Mouse (Mus musculus) layer of hippocampus, adult 2 months (tissue): Measurements from ENCODE around the gene Cacnb1. TPM values are rescaled to one million over a fixed set of nuclear protein-coding genes. Genes with fewer than 3 reads are reported as not detected.

Source experiments
- DNase-seq, 2 experiments: peaks; one replicate each; pipeline ENCODE4 v3.0.0; 2022; ENCODE audit warnings: low spot score in 2 of 2
- H3K27ac ChIP-seq: fragments of 200-600 bp; 2 replicates; pipeline ENCODE4 v1.8.1; 2022
- H3K4me3 ChIP-seq: fragments of 200-600 bp; 2 replicates; pipeline ENCODE4 v1.8.1; 2022; ENCODE audit warnings: mild to moderate bottlenecking
- CTCF ChIP-seq: fragments of 200-600 bp; conservative IDR thresholded peaks from 2 replicates; pipeline ENCODE4 v1.8.1; 2022; ENCODE audit warnings: antibody characterized with exemption, mild to moderate bottlenecking, moderate library complexity
- total RNA-seq, 2 experiments: library from RNA; stranded (reverse); gene quantifications; 2 replicates each; pipeline ENCODE4 v1.2.3; 2021

Cacnb1 gene
- total RNA-seq, 2 experiments from 2014 or later: 139 to 142 TPM

DNA sequence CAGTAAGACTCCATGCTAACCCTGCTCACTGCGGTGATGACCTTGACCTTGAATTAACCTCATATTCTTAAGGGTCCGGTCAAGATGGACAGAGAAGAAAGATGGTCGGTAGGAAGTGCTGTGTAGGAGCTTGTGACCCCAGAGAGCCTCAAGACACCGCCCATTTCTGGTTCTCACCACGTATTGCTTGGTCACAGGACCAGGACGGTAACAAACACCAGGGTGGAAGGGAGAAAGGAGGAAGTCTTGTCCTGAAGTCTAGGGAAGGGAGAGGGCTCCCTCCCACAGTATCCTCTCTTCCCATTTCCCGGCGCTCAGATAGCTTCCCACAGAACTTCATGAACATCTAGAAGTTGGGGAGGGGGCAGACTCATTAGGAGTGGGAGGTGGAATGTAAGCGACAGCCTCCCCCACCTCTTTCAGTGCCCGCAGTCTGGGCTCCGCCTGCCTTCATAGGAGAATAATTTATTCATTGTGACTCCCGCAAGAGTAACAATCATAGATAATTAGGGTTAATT is 28.8 kb upstream of the Cacnb1 start:
- no peak for TF ChIP-seq CTCF
- H3K27ac ChIP-seq: no peak overlapping the region

DNA sequence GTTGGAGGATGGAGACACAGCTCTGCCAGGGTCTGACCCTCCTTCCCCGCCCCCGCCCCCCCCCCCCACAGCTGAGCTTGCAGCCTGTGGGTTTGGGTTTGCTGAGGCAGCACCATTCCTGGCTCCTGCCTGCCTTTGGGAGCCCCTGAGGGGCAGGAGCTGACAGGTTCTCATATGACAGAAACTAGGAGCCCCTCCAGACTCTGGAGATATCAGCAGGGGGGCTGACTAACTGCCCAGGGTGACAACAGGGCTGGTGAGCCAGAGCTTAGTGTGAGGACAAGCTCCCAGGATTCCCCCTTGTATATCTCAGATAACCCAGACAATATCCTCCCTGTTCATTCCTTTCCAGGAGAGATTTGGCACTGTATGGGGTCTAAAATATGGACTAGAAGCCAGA is 28.1 kb upstream of the Cacnb1 start:
- no peak for TF ChIP-seq CTCF
- DNase-seq: no peak
- Histone ChIP-seq H3K4me3 (no peak overlapping the region), H3K27ac (no peak overlapping the region)

More for the DNA sequence above, 28.8 kb upstream of the Cacnb1 start:
- no peak for DNase-seq
- H3K4me3 ChIP-seq: peak overlapping the region; percentile 62

DNA sequence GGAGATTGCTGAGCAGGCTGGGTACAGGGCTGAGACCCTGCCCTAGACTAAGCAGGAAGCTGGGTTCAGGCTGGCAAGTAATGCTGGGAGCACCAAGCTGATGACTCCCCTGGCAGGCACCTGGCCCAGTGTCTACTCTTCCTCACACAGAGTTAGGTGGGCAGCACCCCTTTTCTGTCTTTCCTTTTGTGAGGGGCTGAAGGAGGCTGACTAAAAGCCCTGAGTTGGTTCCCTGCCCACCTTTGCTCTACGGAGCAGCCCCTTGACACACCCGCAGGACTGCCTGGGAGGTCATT is 27.6 kb upstream of the Cacnb1 start:
- TF ChIP-seq CTCF: no peak
- Histone ChIP-seq H3K27ac (no peak overlapping the region), H3K4me3 (no peak overlapping the region)
- DNase-seq: no peak

DNA sequence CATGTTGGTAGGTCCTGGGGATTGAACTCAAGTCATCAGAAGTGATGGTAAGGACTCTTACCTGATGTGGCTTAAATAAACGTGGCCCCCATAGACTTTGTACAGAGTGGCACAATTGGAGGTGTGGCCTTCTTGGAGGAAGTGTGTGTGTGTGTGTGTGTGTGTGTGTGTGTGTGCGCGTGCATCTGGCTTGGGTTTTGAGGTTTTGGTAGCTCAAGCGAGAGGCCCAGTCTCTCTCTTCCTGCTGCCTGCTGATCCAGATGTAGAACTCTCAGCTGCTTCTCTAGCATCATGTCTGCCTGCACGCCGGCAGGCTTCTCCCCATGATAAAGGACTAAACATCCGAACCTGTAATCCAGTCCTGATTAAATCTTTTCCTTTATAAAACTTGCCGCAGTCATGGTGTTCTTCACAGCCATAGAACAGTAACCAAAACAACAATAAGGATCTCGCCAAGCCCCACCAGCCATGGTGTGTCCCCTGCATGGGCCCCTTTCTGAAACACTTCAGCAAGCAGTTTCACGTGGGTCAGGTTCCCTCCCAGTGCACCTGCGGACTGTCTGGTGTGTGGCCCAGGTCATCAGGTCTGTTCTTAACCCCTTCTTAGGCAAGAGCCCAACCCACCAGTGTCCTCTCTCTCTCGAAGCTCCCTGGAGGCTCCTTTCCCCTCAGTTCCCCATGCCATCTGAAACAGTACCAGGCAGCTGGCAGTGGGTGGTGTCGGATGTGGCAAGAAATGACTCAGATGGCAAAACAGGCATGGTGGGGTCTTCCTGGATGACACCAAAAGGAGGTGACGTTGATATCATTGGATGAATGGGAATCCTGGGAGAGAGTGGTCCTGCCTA is 27.1 kb upstream of the Cacnb1 start:
- no peak for DNase-seq
- Histone ChIP-seq H3K4me3 (no peak overlapping the region), H3K27ac (no peak overlapping the region)
- TF ChIP-seq CTCF: no peak

DNA sequence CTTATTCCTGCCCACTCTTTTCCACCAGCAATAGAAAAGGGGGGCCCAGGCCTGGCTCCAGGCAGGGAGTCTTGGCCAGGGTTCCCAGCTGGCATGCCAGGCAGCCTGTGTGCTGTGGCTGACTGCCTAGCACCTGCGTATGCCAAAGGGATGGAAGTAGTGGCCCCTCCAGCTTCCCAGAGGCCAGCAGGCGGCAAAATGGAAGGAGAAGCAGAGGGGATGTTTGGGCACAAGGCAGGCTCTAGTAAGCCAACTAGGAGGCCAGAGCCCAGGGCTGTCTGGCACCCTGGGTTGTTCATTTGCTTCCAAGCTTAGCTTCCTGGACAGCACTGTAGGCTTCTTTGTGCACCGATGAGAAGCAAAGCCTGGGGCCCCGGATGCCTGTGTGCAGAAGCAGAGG is 24.9 kb upstream of the Cacnb1 start:
- peak in 1 of 2 experiments; percentile 70 for DNase-seq
- TF ChIP-seq CTCF: no peak
- H3K4me3 ChIP-seq: no peak overlapping the region
- no peak overlapping the region for H3K27ac ChIP-seq

DNA sequence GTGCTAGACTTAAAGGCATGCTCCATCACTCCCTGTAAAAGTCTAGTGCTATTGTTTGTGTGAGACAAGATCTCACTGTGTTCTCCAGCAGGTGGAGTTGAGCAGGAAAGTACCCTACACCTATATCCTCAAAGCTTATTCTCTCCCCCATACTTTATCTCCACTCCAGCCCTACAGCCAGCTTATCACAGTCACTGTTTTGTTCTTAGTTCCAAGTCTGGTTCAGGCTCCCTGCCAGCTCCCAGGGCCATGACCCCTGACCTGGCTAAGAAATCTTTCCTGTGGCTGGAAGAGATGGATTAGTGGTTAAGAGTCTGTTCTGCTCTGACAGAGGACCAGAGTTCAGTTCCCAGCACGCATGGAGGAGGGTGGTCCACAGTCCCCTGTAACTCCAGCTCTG is 23.6 kb upstream of the Cacnb1 start:
- no peak for TF ChIP-seq CTCF
- DNase-seq: no peak
- Histone ChIP-seq H3K27ac (no peak overlapping the region), H3K4me3 (no peak overlapping the region)

DNA sequence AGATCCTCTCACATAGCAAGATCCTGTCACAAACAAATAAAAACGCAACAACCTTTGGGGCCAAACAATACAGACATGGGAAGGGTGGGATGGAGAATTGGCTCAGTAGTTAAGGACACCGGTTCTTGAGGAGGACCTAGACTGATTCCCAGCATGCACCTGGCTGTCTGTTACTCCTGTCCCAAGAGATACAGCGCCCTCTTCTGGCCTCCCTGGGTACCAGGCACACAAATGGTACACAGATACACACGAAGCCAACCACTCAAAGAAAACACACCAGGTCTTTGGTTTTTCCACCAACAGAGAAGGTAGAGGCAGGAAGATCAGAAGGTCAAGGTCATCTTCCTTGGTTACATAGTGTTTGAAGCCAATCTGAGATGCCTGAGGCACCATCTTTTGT is 22.8 kb upstream of the Cacnb1 start:
- peak; percentile 42 for TF ChIP-seq CTCF
- H3K4me3 ChIP-seq: no peak overlapping the region
- H3K27ac ChIP-seq: no peak overlapping the region
- DNase-seq: no peak

DNA sequence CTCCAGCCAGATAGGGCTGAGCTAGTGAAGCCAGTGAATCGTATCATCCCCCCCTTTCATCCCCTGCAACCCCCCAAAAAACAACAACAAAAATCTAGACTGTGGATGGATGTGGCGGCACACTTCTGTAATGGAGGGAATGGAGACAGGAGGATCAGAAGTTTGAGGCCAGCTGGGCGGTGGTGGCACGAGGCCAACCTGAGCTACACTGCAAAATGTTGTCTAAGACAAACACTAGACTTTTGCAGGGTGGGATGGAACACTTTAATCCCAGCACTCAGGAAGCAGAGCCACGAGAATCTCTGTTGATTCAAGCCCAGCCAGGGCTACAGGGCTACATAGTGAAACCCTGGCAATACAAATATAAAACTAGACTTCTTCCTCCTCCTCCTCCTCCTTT is 21.2 kb upstream of the Cacnb1 start:
- TF ChIP-seq CTCF: no peak
- DNase-seq: no peak

DNA sequence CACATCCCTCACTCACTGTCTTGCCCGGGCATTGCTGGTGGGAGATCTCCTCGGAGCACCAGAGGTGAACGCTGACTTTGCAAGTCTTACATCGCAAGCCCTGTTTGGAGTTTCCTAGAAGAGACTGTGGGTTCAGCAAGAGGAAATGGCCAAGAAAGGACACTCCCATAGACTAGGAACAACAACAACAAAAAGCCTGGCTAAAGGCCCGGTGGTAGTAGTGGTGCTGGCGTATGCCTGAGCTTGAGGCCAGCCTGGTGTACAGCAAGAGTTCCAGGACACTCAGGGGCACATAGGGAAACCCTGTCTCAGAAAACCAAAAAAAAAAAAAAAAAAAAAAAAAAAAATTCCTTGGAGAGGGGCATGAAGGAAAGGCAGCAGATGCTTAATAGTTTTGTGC is 19.9 kb upstream of the Cacnb1 start:
- TF ChIP-seq CTCF: no peak
- H3K4me3 ChIP-seq: no peak overlapping the region
- DNase-seq: no peak

More for the DNA sequence above, 21.2 kb upstream of the Cacnb1 start:
- Histone ChIP-seq H3K4me3 (no peak overlapping the region), H3K27ac (no peak overlapping the region)

DNA sequence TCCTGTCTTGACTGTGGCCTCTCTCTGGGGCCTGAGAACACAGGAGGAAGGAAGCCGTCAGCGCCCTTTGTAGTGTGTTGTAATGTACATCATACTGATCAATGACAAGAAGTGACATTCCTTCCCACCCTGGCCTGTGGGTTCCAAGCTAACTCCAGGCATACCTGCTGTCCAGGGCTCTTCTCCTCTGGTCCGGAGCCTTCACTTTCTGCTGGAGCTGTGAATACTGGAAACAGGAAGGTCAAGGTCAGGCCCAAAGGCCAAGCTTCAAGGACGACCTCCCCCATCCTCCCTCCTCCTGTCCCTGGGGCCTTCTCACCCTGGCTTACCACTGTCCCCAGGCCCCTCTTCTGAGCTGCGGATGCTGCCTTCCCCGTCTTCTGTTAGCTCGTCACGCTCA is 18.1 kb upstream of the Cacnb1 start:
- DNase-seq: no peak
- no peak for TF ChIP-seq CTCF
- no peak overlapping the region for H3K27ac ChIP-seq
- no peak overlapping the region for H3K4me3 ChIP-seq

More for the DNA sequence above, 19.9 kb upstream of the Cacnb1 start:
- H3K27ac ChIP-seq: no peak overlapping the region

DNA sequence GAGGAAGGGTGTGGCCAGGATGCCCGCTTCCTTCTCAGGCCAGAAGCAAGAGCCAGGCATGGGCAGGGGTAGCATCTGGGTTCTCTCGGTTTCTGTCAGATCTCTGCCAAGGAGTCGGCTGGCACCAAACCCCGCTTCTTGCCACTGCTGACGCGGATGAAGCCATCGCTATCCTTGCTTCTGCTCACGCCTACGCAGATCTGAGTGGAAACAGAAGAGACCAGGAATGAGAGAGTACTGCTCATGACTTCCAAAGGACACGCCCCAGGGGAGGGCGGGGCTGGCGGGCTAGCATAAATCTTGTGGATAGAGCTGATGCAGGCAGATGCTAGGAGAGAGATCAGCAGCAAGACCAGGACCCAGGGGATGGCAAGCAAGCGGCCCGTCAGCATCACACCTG is 15.0 kb upstream of the Cacnb1 start:
- H3K27ac ChIP-seq: no peak overlapping the region
- no peak for TF ChIP-seq CTCF
- H3K4me3 ChIP-seq: no peak overlapping the region
- DNase-seq: peak in 1 of 2 experiments; percentile 55

DNA sequence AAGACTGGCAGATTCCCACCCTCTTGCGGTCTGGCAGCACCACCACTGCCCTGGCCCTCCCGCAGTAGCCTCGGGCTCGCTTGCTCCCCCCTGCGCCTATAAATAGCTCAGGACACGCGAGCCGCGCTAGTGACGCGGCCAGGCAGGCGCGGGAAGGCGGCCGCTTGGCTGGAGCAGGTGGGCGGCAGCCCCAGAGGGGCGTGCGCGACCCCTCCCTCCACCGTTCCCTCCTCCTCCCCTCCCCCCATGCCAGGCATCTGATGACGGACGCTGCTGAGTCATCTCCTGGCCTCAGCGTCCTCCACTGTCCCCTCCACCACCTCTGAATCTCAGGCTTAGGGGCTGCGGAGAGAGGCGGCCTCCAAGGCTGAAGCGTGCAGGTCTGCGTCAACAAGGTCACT is 13.1 kb upstream of the Cacnb1 start:
- Histone ChIP-seq H3K4me3 (peak overlapping the region; percentile 56), H3K27ac (peak overlapping the region; percentile 72)
- DNase-seq: no peak
- 0 out of 2 replicates have a peak, but pooled peaks have one; percentile 15 for TF ChIP-seq CTCF

DNA sequence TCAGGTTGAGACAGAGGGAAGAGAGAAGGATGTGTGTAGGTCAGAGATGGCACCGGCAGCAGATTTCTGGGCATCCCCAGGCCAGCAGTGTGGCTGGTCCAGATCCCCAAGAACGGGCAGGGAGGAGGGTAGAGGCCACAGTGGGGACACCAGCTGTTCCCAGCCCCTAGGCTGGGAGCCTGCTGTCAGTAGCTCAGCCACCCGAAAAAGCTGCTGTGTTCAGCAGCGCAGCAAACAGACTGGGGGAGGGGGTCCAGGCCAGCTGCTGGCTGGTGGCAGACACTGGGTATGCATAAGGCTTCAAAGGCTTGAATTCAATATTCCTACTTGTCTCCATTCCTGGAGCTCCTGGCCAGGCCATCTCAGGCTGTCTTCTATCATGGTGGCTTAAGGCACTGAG is 12.0 kb upstream of the Cacnb1 start:
- no peak overlapping the region for H3K27ac ChIP-seq
- H3K4me3 ChIP-seq: no peak overlapping the region
- no peak for DNase-seq
- TF ChIP-seq CTCF: no peak

DNA sequence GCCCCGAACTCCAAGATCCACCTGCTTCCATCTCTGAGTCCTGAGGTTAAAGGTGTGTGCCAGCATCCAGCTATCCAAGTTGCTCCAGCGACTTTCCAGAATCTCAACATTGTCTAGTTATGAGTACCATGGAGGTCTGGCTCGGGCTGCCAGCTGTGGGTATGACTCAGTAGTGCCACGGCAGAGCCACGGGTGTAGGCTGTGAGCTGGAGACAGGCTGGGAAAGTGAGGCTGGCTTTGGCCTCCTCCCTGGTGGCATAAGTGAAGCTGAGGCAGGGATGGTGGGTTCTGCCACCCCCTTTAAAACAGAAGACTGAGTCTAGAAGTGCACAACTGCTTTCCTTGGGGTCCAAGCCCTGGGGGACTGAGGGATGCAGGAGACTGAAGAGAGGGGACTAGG is 11.2 kb upstream of the Cacnb1 start:
- no peak for TF ChIP-seq CTCF
- no peak for DNase-seq
- Histone ChIP-seq H3K27ac (no peak overlapping the region), H3K4me3 (no peak overlapping the region)
